Mouse (Mus musculus): Measurements from ENCODE around the gene Pygm. TPM values are rescaled to one million over a fixed set of nuclear protein-coding genes. Genes with fewer than 3 reads are reported as not detected.

Pygm gene
- polyA plus RNA-seq, 1 experiment: 0.14 TPM

- Histone ChIP-seq H3K4me1 (ENCODE audit: control insufficient read depth) (peaks cover 65% of the 10 kb centered on the region), H3K9me3 (ENCODE audit: control insufficient read depth, low read length) (no peaks in the 10 kb centered on the region), H3K4me3 (replicated peaks) (peak within 1 kb of the TSS; percentile 80), H3K27me3 (ENCODE audit: control insufficient read depth) (peaks cover 4% of the 10 kb centered on the region; the same call in 1 of the 2 replicates), H3K36me3 (ENCODE audit: control insufficient read depth) (peaks cover 62% of the 10 kb centered on the region)
- TF ChIP-seq GATA1 (IDR thresholded peaks at IDR 0.05; ENCODE audit: low read length): no peak
- TF ChIP-seq TAL1 (IDR thresholded peaks at IDR 0.05; ENCODE audit: low read length): no peak
Observed at GRCm38 (mm10) chr19:6340524-6341452, 43.4 kb upstream of the Pygm start, which contains the start of gene Map4k2. Gene Map4k2 (plus strand): TSS chr19:6341135.

DNA sequence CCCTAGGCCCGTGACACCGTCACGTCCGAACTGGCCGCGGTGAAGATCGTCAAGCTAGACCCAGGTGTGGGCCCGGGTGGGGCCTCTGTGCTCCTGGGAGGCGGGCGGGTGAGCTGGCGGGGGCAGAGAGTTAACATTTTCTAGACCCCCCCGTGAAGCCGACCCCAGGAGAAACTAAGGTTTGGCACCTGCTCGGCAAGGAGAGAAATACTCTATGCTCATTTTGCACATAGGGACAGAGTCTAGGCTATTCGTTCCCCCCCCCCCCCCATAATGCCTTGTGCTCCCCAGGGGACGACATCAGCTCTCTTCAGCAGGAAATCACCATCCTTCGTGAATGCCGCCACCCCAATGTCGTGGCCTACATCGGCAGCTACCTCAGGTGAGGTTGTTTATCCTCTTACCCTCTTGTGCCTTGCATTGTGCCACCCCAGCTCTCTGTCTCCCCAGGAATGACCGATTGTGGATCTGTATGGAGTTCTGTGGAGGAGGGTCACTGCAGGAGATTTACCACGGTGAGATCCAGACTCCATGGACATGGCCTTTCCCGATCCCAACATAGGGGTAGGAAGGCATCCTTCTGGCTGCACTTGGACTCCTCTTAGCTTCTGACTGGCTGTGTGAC, 42.6 kb upstream of the Pygm start:
- peak overlapping the region; percentile 80 for H3K4me3 ChIP-seq (replicated peaks)
- peaks cover 68% of the 10 kb centered on the region for H3K36me3 ChIP-seq (ENCODE audit: control insufficient read depth)
- H3K9me3 ChIP-seq (ENCODE audit: control insufficient read depth, low read length): no peaks in the 10 kb centered on the region
- no peak for TF ChIP-seq TAL1 (IDR thresholded peaks at IDR 0.05; ENCODE audit: low read length)
- no peak for TF ChIP-seq GATA1 (IDR thresholded peaks at IDR 0.05; ENCODE audit: low read length)
- peaks cover 59% of the 10 kb centered on the region for H3K4me1 ChIP-seq (ENCODE audit: control insufficient read depth)
- H3K27me3 ChIP-seq (ENCODE audit: control insufficient read depth): peaks cover 4% of the 10 kb centered on the region; the same call in 1 of the 2 replicates

GRCm38 (mm10) chr19:6342276-6342933, 41.8 kb upstream of the Pygm start:
- Histone ChIP-seq H3K27me3 (ENCODE audit: control insufficient read depth) (peaks cover 4% of the 10 kb centered on the region; the same call in 1 of the 2 replicates), H3K36me3 (ENCODE audit: control insufficient read depth) (peaks cover 68% of the 10 kb centered on the region), H3K4me1 (ENCODE audit: control insufficient read depth) (peaks cover 51% of the 10 kb centered on the region), H3K4me3 (replicated peaks) (peak overlapping the region; percentile 2), H3K9me3 (ENCODE audit: control insufficient read depth, low read length) (no peaks in the 10 kb centered on the region)
- TF ChIP-seq GATA1 (IDR thresholded peaks at IDR 0.05; ENCODE audit: low read length) (no peak), TAL1 (IDR thresholded peaks at IDR 0.05; ENCODE audit: low read length) (no peak)

GRCm38 (mm10) chr19:6343066-6343925, 40.9 kb upstream of the Pygm start:
- no peak for TF ChIP-seq TAL1 (IDR thresholded peaks at IDR 0.05; ENCODE audit: low read length)
- TF ChIP-seq GATA1 (IDR thresholded peaks at IDR 0.05; ENCODE audit: low read length): no peak
- Histone ChIP-seq H3K4me3 (replicated peaks) (no peak overlapping the region), H3K36me3 (ENCODE audit: control insufficient read depth) (peaks cover 64% of the 10 kb centered on the region), H3K4me1 (ENCODE audit: control insufficient read depth) (peaks cover 50% of the 10 kb centered on the region), H3K27me3 (ENCODE audit: control insufficient read depth) (peaks cover 4% of the 10 kb centered on the region; the same call in 1 of the 2 replicates), H3K9me3 (ENCODE audit: control insufficient read depth, low read length) (no peaks in the 10 kb centered on the region)

DNA sequence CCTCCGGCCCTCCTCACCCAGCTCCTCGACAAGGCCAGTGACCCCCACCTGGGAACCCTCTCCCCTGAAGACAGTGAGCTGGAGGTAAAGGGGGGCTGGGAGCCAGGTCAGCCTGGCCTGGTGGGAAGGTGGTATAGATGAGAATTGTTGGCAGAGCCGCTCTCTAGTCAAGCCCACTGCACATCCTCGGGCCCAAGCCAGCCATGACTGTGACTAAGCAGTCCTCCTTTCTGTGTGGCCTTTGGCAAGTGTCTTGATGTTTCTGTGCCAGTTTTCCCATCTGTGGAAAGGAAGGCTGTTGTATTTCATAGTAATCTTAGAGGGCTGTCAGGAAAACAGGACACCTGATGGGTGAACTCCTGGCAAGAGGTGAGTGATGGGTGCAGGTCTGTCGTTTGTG, 40.2 kb upstream of the Pygm start:
- Histone ChIP-seq H3K4me3 (replicated peaks) (no peak overlapping the region), H3K4me1 (ENCODE audit: control insufficient read depth) (peaks cover 56% of the 10 kb centered on the region), H3K9me3 (ENCODE audit: control insufficient read depth, low read length) (no peaks in the 10 kb centered on the region), H3K27me3 (ENCODE audit: control insufficient read depth) (peaks cover 4% of the 10 kb centered on the region; the same call in 1 of the 2 replicates), H3K36me3 (ENCODE audit: control insufficient read depth) (peaks cover 57% of the 10 kb centered on the region)
- no peak for TF ChIP-seq TAL1 (IDR thresholded peaks at IDR 0.05; ENCODE audit: low read length)

DNA sequence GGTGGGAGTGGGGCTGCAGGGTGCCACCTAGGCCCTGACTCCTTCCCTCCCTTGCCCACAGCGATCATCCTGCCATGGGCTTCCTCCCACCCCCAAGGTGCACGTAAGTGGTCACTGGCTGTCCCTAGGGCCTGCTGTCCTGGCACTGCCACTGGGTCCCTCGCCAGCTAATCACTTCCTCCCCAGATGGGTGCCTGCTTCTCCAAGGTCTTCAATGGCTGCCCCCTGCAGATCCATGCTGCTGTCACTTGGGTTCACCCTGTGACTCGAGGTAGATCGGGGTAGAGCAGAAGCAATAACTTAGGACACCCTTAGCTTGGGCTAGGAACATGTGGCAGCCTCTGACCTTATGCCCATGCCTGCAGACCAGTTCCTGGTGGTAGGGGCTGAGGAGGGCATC, 38.2 kb upstream of the Pygm start:
- TF ChIP-seq GATA1 (IDR thresholded peaks at IDR 0.05; ENCODE audit: low read length) (no peak), TAL1 (IDR thresholded peaks at IDR 0.05; ENCODE audit: low read length) (no peak)
- Histone ChIP-seq H3K36me3 (ENCODE audit: control insufficient read depth) (peaks cover 46% of the 10 kb centered on the region), H3K27me3 (ENCODE audit: control insufficient read depth) (peaks cover 4% of the 10 kb centered on the region; the same call in 1 of the 2 replicates), H3K4me3 (replicated peaks) (no peak overlapping the region), H3K9me3 (ENCODE audit: control insufficient read depth, low read length) (no peaks in the 10 kb centered on the region), H3K4me1 (ENCODE audit: control insufficient read depth) (peaks cover 43% of the 10 kb centered on the region)

- Histone ChIP-seq H3K4me1 (ENCODE audit: control insufficient read depth) (peaks cover 37% of the 10 kb centered on the region), H3K4me3 (replicated peaks) (no peak overlapping the region), H3K27me3 (ENCODE audit: control insufficient read depth) (peaks cover 3% of the 10 kb centered on the region; the same call in 1 of the 2 replicates), H3K9me3 (ENCODE audit: control insufficient read depth, low read length) (no peaks in the 10 kb centered on the region), H3K36me3 (ENCODE audit: control insufficient read depth) (peaks cover 47% of the 10 kb centered on the region)
- TF ChIP-seq GATA1 (IDR thresholded peaks at IDR 0.05; ENCODE audit: low read length): no peak
- TF ChIP-seq TAL1 (IDR thresholded peaks at IDR 0.05; ENCODE audit: low read length): no peak
Observed at GRCm38 (mm10) chr19:6346661-6347060, 37.5 kb upstream of the Pygm start.

GRCm38 (mm10) chr19:6347615-6348014, 36.6 kb upstream of the Pygm start:
- H3K9me3 ChIP-seq (ENCODE audit: control insufficient read depth, low read length): no peaks in the 10 kb centered on the region
- peaks cover 47% of the 10 kb centered on the region for H3K36me3 ChIP-seq (ENCODE audit: control insufficient read depth)
- peaks cover 28% of the 10 kb centered on the region for H3K4me1 ChIP-seq (ENCODE audit: control insufficient read depth)
- H3K4me3 ChIP-seq (replicated peaks): no peak overlapping the region
- no peaks in the 10 kb centered on the region for H3K27me3 ChIP-seq (ENCODE audit: control insufficient read depth)
- no peak for TF ChIP-seq GATA1 (IDR thresholded peaks at IDR 0.05; ENCODE audit: low read length)
- TF ChIP-seq TAL1 (IDR thresholded peaks at IDR 0.05; ENCODE audit: low read length): no peak
